Mouse (Mus musculus) heart, postnatal 25 days (tissue): ENCODE results near the gene Gm6902. TPM values are rescaled to one million over a fixed set of nuclear protein-coding genes. Genes with fewer than 3 reads are reported as not detected.
"Not testable (repeated sequence)": the region's sequence is repeated elsewhere in the genome, so short reads cannot be mapped to it uniquely, and the experiment has no call there.

ENCODE experiments used
- DNase-seq: peaks from one replicate; pipeline ENCODE4 v3.0.0; 2022; ENCODE audit warnings: low spot score
- intact Hi-C: fragments of 180-260 bp; cut with DNase I; formaldehyde crosslinking; loops from one replicate; pipeline ENCODE4 v1.15.1; 2025
- total RNA-seq, 2 experiments: library from RNA; stranded (reverse); gene quantifications; 2 replicates each; pipeline ENCODE4 v1.2.3; 2021

Gene Gm6902
- total RNA-seq: not detected

- DNase-seq, intact Hi-C loops: not testable (repeated sequence)
Measured at GRCm38 (mm10) chr7:23278800-23279199, at the start of gene Gm6902. Gene Gm6902, minus strand, starts transcription at chr7:23278900.

- DNase-seq, intact Hi-C loops: not testable (repeated sequence)
Measured at GRCm38 (mm10) chr7:23300892-23301291, 22.2 kb upstream of the Gm6902 start, which contains the start of gene Nlrp4e. Gene Nlrp4e, plus strand, starts transcription at chr7:23301192.

GRCm38 (mm10) chr7:23251582-23251981, 27.1 kb downstream of the Gm6902 start, which contains the start of gene Vmn1r166:
Gene Vmn1r166, minus strand, starts transcription at chr7:23251682.
- DNase-seq, intact Hi-C loops: not testable (repeated sequence)

Other genes with a start within 250 kb of the Gm6902 start
- not detected for gene Vmn1r163, start 223.4 kb downstream of the Gm6902 start, total RNA-seq
- gene Gm8720, start 211.4 kb downstream of the Gm6902 start, total RNA-seq: not detected
- gene Gm10662, start 134.4 kb downstream of the Gm6902 start, total RNA-seq: not detected
- not detected for gene Vmn1r165, start 61.6 kb downstream of the Gm6902 start, total RNA-seq
- gene Vmn1r166, start 27.2 kb downstream of the Gm6902 start, total RNA-seq: not detected
- gene Nlrp4e, start 22.3 kb upstream of the Gm6902 start, total RNA-seq: not detected
- gene Nlrp5, start 107.0 kb upstream of the Gm6902 start, total RNA-seq: under 1 TPM in 1 of 2 experiments, not detected in 1; 0.13 TPM
- gene Vmn1r167, start 228.3 kb upstream of the Gm6902 start, total RNA-seq: not detected